Mouse (Mus musculus) neutrophil, adult 5-6 weeks (primary cell): ENCODE results near the gene Canx. TPM values are rescaled to one million over a fixed set of nuclear protein-coding genes. Genes with fewer than 3 reads are reported as not detected.
"Not testable (repeated sequence)": the region's sequence is repeated elsewhere in the genome, so short reads cannot be mapped to it uniquely, and the experiment has no call there.

Experiments
- ATAC-seq: fragments of 151-379, 151-347 bp; 2 replicates; pipeline ENCODE4 v1.8.0; 2017; ENCODE audit warnings: mild to moderate bottlenecking, moderate TSS enrichment; ENCODE audit not compliant: insufficient number of reproducible peaks, poor library complexity, low FRiP score, severe bottlenecking; ENCODE audit errors: extremely low read depth
- total RNA-seq: library from RNA; stranded (forward); fragments of 200-1000 nt; gene quantifications from 2 replicates; pipeline ENCODE4 v1.2.3, GENCODE M21; 2017

Canx gene
- 235 TPM in 2 replicates for total RNA-seq

DNA sequence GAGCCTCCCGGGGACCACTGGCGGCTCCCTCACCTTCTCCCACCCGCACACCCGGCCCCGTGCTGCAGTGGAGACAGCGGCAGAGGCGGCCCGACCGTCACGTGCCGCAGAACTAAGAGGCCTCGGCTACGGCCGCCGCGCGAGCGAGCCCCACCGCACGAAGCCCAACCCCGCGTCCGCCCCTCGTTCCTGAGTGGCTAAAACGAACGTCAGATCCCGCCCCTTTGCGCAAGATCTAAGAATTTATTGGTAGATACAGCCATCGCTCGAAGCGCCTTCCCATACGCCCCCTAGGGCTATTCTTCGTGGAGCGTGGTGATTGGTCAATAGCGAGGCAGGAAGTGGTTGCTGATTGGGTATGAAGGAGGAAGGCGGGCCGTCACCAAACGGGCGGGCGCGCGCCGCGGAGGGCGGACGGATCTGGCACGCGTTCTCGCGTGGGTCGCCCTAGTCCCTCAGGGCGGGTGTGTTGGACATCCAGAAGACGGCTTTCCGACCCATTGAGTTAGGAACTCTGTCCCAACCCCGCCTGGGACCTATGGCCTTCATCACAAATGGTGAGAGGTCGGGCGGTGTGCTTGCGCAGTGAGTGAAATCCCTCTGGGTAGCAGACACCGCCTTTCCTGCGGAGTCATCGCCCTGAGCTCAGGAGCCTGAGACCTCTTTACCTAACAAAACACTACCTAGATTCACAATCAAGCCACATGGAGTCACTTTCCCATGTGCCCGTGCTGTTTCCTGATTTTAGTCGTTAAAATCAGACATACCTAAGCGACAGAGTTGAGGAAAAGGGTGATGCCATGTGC is at the start of gene Canx:
TSS of gene Canx (minus strand) at position 178 of the 806 bp plus-strand sequence.
- ATAC-seq: peak; percentile 99

- no peak for ATAC-seq
These were observed 49.0 kb upstream of the Canx start for GRCm38 (mm10) chr11:50374286-50375015.

DNA sequence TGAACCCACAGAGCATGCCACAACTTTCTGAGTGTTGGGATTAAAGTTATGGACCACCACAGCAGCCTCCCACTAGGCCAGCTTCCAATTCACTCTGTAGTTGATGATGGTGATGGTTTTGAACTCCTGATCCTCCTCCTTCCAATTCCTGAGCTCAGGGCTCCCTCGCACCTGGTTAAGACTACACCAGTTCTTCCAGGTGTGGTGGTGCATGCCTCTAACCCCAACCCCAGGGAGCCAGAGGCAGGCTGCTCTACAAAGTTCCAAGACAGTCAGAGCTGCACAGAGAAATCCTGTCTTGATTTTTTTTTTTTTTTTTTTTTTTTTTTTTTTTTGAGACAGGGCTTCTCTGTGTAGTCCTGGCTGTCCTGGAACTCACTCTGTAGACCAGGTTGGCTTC is 48.1 kb upstream of the Canx start:
- no peak for ATAC-seq

DNA sequence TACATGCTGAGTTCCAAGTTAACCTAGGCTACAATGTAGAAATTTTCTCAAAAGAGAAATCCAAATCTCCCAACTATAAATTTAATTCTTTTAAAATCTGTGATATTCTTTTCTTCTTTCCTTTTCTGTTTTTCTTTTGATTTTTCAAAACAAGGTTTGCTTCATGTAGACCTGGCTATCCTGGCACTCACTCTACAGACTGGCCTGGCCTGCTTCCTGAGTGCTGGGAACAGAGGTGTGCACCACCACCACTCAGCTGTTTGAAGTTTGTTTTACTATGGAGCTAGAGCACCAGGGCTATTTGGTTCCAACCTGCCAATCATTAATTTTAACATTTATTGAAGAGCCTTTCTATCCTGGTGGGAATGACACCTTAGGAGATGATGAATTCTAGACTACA is 47.6 kb upstream of the Canx start:
- no peak for ATAC-seq

GRCm38 (mm10) chr11:50371911-50372310 is 46.4 kb upstream of the Canx start:
- no peak for ATAC-seq

DNA sequence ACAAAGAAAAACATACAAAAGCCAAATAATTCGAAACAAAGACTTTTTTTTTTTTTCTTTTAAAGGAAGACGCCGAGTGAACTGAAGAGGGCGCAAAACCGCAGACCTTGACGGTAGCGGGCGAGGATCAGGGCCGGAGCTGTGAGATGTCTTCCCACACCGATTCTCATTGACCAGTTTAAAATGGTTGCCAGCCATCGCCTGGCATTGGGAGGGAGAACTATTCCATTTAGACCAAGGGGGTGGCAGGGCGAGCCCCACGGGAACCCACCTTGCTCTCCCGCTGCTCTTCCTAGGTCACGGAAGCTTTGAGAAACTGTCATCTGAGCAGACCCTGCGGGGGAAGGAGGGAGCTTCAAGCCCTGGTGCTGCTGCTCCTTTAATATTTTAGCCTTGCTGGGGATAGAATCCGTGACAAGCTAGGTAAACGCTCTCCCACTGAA is 45.9 kb upstream of the Canx start:
- ATAC-seq: no peak; the same call in 1 of the 2 replicates

DNA sequence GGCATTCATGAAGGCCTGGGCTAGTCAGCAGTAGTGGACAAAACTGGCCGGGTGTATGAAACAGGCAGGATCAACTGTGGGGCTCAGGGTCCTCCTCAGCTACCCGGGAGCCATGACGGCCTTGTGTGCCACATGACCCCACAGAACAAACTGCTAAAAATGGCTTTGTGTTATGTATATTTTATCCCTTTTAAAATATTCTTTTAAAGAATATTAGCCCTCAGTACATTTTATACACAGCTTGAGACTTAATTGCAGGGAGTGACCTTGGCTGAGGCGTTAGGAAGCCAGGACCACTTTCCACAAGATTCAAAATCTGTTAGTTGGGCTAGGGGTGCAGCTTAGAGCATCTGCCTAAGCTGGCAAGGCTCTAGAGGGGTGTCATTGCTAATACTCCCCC is 45.5 kb upstream of the Canx start:
- no peak for ATAC-seq

GRCm38 (mm10) chr11:50369360-50369911 is 44.0 kb upstream of the Canx start:
- no peak for ATAC-seq

DNA sequence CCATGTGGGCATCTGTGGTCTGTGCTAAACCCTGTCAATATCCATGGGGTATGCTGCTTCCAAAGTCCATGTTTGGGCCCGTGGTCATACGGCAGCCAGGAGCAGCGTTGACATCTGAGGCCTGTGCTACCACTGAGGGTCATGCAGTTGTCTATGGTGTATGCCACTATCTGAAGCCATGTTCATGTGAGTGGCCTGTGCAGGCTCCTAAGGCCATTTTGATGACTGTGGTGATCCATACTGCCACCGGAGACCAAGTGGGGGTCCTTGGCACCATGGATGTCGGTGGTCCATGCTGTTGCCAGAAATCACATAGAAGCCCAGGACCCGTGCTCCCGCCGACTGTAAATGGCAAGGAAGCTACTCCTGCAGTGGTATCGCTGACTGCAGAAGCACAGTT is 42.1 kb upstream of the Canx start:
- ATAC-seq: no peak

DNA sequence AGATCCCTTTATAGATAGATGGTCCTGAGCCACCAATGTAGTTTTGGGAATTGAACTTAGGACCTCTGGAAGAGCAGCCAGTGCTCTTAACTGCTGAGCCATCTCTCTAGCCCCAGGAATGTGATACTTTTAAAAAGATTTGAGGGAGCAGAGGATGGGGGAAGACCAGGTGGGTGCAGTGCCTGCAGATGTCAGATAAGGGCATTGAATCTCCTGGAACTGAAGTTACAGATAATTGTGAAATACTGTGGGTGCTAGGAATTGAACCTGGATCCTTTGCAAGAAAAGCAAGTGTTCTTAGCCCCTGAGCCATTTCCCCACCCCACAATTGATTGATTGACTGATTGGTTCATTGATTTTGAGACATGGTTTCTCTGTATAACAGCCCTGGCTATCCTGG is 39.8 kb upstream of the Canx start:
- ATAC-seq: no peak

- ATAC-seq: peak; percentile 92
These were observed 39.1 kb upstream of the Canx start for GRCm38 (mm10) chr11:50364548-50364947.

DNA sequence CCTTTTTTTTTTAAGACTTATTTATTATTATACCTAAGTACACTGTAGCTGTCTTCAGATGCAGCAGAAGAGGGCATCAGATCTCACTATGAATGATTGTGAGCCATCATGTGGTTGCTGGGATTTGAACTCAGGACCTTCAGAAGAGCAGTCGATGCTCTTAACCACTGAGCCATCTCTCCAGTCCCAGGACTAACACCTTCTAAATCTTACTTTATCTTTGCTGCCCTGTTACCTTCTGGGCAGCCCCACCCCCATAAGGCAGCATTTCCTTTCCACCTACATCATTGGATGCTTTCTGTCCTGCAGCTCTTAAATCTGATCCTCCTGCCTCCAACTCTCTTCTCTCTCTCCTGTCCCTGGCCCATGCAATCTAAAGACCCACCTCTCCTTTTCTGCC is 35.8 kb upstream of the Canx start:
- not testable (repeated sequence) for ATAC-seq

GRCm38 (mm10) chr11:50358950-50359861 is 33.7 kb upstream of the Canx start:
- ATAC-seq: no peak

DNA sequence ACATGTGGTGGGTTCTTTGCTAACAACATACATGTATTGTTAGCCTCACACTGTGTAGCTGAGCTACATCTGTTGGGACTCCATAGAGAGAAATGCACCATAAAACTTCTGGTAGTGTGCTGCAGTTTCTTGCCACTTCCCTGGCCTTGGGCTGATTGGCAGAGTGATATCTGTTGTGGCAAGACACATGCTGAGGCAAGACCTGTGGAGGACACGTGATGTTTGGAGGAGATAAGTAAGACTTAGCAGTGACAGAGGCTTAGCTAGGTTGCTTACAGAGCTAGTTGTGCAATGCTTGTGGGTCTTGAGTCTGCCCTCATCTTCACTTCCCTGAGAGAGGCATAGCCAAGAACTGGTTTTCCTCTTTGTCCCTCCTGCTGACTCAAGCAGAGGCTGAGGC is 29.9 kb upstream of the Canx start:
- no peak for ATAC-seq

DNA sequence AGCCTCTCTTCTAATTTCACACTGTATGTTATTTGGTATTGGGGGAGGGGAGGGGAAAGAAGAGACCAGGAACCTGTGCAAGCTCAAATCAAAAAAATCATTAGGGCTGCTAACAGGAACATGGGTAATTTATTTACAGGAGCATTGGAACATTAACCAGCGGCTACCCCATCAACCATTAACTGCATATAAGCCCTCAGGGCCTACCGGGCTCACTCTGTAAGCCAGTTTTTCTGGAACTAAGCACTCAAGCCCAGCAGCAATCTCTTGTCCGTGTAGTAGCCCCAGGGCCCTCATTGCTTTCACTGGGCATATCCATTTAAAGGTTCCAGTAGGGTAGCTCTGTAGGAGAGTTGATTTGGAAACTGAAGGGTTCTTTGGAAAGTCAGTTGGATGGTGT is 29.4 kb upstream of the Canx start:
- no peak for ATAC-seq

DNA sequence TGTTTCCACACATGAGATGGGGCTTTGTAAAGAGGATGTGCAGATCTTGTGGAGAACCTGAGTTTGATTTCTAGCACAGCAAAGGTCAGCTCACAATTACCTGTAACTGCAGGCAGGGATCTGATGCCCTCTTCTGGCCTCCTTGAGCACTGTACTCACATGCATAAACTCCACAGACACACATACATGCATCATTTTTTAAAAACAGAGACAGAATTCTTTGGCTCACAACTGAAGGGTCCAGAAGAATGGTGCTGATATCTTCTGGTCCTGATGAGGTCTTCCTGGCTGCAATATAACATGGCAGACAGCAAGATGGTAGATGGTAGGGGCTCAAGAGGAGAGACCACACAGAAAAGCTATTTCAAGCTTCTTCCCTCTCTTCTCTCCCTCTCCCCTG is 28.7 kb upstream of the Canx start, which contains the start of gene Cby3:
TSS of gene Cby3 (plus strand) at position 301 of the 400 bp plus-strand sequence.
- ATAC-seq: no peak

- ATAC-seq: no peak
These were observed 26.7 kb upstream of the Canx start for GRCm38 (mm10) chr11:50352177-50352576.

GRCm38 (mm10) chr11:50346256-50347032 is 21.0 kb upstream of the Canx start:
- ATAC-seq: no peak
